Comparison of ENCODE assay signal across 27 mouse cellular contexts in the genomic region with DNA sequence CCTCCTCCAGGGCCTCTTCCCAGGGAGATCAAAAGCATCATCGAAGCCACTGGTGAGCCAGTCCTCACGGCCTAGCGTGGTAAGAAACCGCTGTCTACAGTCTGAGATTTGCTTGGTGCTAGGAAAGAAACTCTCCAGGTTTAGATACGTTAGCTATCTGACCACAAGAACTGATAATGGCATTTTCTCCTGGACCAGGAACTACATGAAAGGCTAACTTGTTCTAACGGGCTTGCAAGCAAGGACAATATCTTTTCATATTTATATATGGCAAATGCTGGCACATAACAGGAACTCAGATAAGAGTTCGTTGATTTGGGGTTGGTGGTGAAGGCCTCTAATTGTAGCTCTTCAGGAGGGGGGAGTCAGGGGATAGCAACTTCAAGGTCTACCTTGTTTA. TPM values are rescaled to one million over a fixed set of nuclear protein-coding genes. Genes with fewer than 3 reads are reported as not detected.
DNase-seq lines count a peak whose midpoint lies in the region; ATAC-seq and TF ChIP-seq lines count a peak whose summit lies in the region.
"Had no signal": no experiment of that assay in that cellular context is flagged by ENCODE, and none has a peak within 500 bp of the region (broad histone marks: within the 10 kb centered on the region; RNA-seq: fewer than 3 reads in every experiment).

No protein-coding gene starts in this region.

- H3K4me2 ChIP-seq in stomach, embryonic 16.5 days (ENCODE audit: low read depth, low read length), result no peak overlapping the region
- H3K4me2 ChIP-seq in stomach, postnatal 0 days (replicated peaks; ENCODE audit: low read depth), result no peak overlapping the region
- H3K4me2 ChIP-seq: forebrain, embryonic 13.5 days; heart, embryonic 13.5 days; hindbrain, embryonic 14.5 days had no signal

- no peak overlapping the region for H3K9ac ChIP-seq in liver, adult 2 months (ENCODE audit: low read depth, low read length)
- H3K9ac ChIP-seq in stomach, embryonic 16.5 days (ENCODE audit: low read length), result no peak overlapping the region
- no peak overlapping the region for H3K9ac ChIP-seq in stomach, postnatal 0 days (ENCODE audit: low read length)
- H3K9ac ChIP-seq: forebrain, embryonic 13.5 days; heart, embryonic 13.5 days; hindbrain, embryonic 14.5 days had no signal

- no peak for TF ChIP-seq POLR2A in liver, adult 2 months (IDR thresholded peaks at IDR 0.05; ENCODE audit: extremely low read depth, insufficient read depth, low read length)

- no peak for TF ChIP-seq EP300 in stomach, postnatal 0 days (optimal IDR thresholded peaks at IDR 0.05)

- ATAC-seq in stomach, embryonic 16.5 days (ENCODE audit: insufficient read depth, low FRiP score), result no peak; the same call in 1 of the 2 replicates
- ATAC-seq in stomach, postnatal 0 days (ENCODE audit: low FRiP score, low TSS enrichment), result no peak
- ATAC-seq in megakaryocyte progenitor cell, adult 5-6 weeks (replicated peaks; ENCODE audit: poor library complexity), result peak; percentile 32; the same call in 1 of the 2 replicates
- ATAC-seq: forebrain, embryonic 13.5 days; forebrain, embryonic 16.5 days had no signal

- 0 out of 2 replicates have a peak overlapping the region, but pooled peaks have one; percentile 20 for H3K27ac ChIP-seq in liver, adult 2 months (replicated peaks; ENCODE audit: insufficient read depth, low read depth, low read length)
- 0 out of 2 replicates have a peak overlapping the region, but pooled peaks have one; percentile 89 for H3K27ac ChIP-seq in stomach, embryonic 16.5 days (ENCODE audit: low read length)
- no peak overlapping the region for H3K27ac ChIP-seq in stomach, postnatal 0 days (replicated peaks)
- H3K27ac ChIP-seq: forebrain, embryonic 10.5 days; forebrain, embryonic 13.5 days; heart, adult 2 months; heart, embryonic 10.5 days; heart, embryonic 13.5 days; hindbrain, embryonic 14.5 days had no signal

- TF ChIP-seq CTCF in liver, adult 2 months (IDR thresholded peaks at IDR 0.05; ENCODE audit: low read depth, low read length), result no peak
- TF ChIP-seq CTCF in stomach, postnatal 0 days (IDR thresholded peaks at IDR 0.05; ENCODE audit: low read depth), result no peak

- H3K36me3 ChIP-seq in liver, adult 2 months (ENCODE audit: control insufficient read depth, insufficient read depth, low read length), result peaks cover 9% of the 10 kb centered on the region
- H3K36me3 ChIP-seq in stomach, embryonic 16.5 days (ENCODE audit: control insufficient read depth, insufficient read depth, low read length), result no peaks in the 10 kb centered on the region
- H3K36me3 ChIP-seq in stomach, postnatal 0 days (ENCODE audit: control insufficient read depth, insufficient read depth, low read length), result no peaks in the 10 kb centered on the region
- H3K36me3 ChIP-seq: forebrain, embryonic 10.5 days; G1E; heart, embryonic 10.5 days; heart, embryonic 13.5 days had no signal

- H3K79me2 ChIP-seq in liver, adult 2 months (ENCODE audit: control insufficient read depth, insufficient read depth, low read length), result peaks cover 19% of the 10 kb centered on the region

- WGBS in liver, adult 2 months, result 91% methylated on average over 7 of the region's 7 CpGs
- WGBS in stomach, embryonic 16.5 days, result 61% methylated on average over 7 of the region's 7 CpGs
- WGBS in stomach, postnatal 0 days, result 66% methylated on average over 7 of the region's 7 CpGs

- peaks cover 12% of the 10 kb centered on the region for H3K4me1 ChIP-seq in liver, adult 2 months (ENCODE audit: control insufficient read depth, insufficient read depth, low read length)
- H3K4me1 ChIP-seq in stomach, embryonic 16.5 days (ENCODE audit: control insufficient read depth, insufficient read depth, low read length), result no peaks in the 10 kb centered on the region
- H3K4me1 ChIP-seq in stomach, postnatal 0 days (replicated peaks; ENCODE audit: control insufficient read depth, insufficient read depth), result no peaks in the 10 kb centered on the region
- H3K4me1 ChIP-seq: forebrain, embryonic 10.5 days; forebrain, embryonic 13.5 days; heart, embryonic 13.5 days had no signal

- H3K4me3 ChIP-seq in liver, adult 2 months (ENCODE audit: insufficient read depth, low read depth, low read length), result no peak overlapping the region
- H3K4me3 ChIP-seq in stomach, embryonic 16.5 days (replicated peaks; ENCODE audit: low read length), result no peak overlapping the region
- no peak overlapping the region for H3K4me3 ChIP-seq in stomach, postnatal 0 days (ENCODE audit: low read depth, low read length)
- H3K4me3 ChIP-seq: forebrain, embryonic 10.5 days; forebrain, embryonic 13.5 days; heart, adult 2 months; heart, embryonic 10.5 days; heart, embryonic 13.5 days had no signal

- H3K9me3 ChIP-seq in stomach, embryonic 16.5 days (replicated peaks; ENCODE audit: control insufficient read depth, low read length), result no peaks in the 10 kb centered on the region
- no peaks in the 10 kb centered on the region for H3K9me3 ChIP-seq in stomach, postnatal 0 days (ENCODE audit: control insufficient read depth, low read length)
- H3K9me3 ChIP-seq: forebrain, embryonic 10.5 days; forebrain, embryonic 13.5 days; heart, embryonic 10.5 days; heart, embryonic 13.5 days had no signal

- DNase-seq in liver, adult 2 months (ENCODE audit: extremely low read depth, low read depth, low spot score), result no peak
- no peak for DNase-seq in liver
- no peak for DNase-seq in stomach, postnatal 0 days (ENCODE audit: low spot score)
- DNase-seq in adrenal gland, adult 2 months, result no peak
- DNase-seq in spleen, adult 12 weeks (ENCODE audit: low spot score), result no peak
- DNase-seq: adrenal gland, adult 8-10 months; adrenal gland, postnatal 25 days; B cell, adult 2 months; cerebellum, adult 11-12 months; cerebellum, adult 8-10 months; cerebellum, postnatal 10 days; cerebellum, postnatal 36 days; gastrocnemius, postnatal 10 days; gastrocnemius, postnatal 36 days; heart, adult 2 months; heart, postnatal 14 days; heart, postnatal 4 days had no signal

- H3K27me3 ChIP-seq in liver, adult 2 months (ENCODE audit: control insufficient read depth, insufficient read depth, low read length), result no peaks in the 10 kb centered on the region
- H3K27me3 ChIP-seq in stomach, embryonic 16.5 days (ENCODE audit: control insufficient read depth, insufficient read depth, low read length), result no peaks in the 10 kb centered on the region
- no peaks in the 10 kb centered on the region for H3K27me3 ChIP-seq in stomach, postnatal 0 days (ENCODE audit: control insufficient read depth, insufficient read depth, low read length)
- H3K27me3 ChIP-seq: CH12.LX; forebrain, embryonic 13.5 days had no signal

RNA-seq across cellular contexts. Expression of a gene that starts 18.2 kb away (rescaled TPM):
- 52.2 and 57.3 TPM in 2 replicates for total RNA-seq in liver, adult 2 months (2014; rRNA removed)
- polyA plus RNA-seq in liver, adult 2 months (2012; rRNA removed), result 44.7 and 47.4 TPM in 2 replicates
- polyA plus RNA-seq in stomach, embryonic 16.5 days (2015; fragmentation: Nextera tagmentation; extraction: Ambion mirVana), result 10.6 and 11.0 TPM in 2 replicates
- 5.5 and 6.2 TPM in 2 replicates for polyA plus RNA-seq in stomach, postnatal 0 days (2015; fragmentation: Nextera tagmentation; extraction: Ambion mirVana)
- total RNA-seq in megakaryocyte progenitor cell, adult 5-6 weeks (2015), result 0.93 and 1.2 TPM in 2 replicates
- total RNA-seq in megakaryocyte progenitor cell, adult 5-6 weeks (2017), result 0.17 and 0.54 TPM in 2 replicates
- 1 to 10 TPM in 1 of 2 experiments, under 1 TPM in 1; 0.78 to 1.2 TPM for total RNA-seq in adrenal gland, adult 2 months (2021)
- polyA plus RNA-seq in adrenal gland, adult 2 months (2012; rRNA removed), result 1.00 and 1.1 TPM in 2 replicates
- polyA plus RNA-seq: G1E had no signal
